Mouse (Mus musculus) CH12.LX (cell line): ENCODE data around the gene Dusp5. TPM values are rescaled to one million over a fixed set of nuclear protein-coding genes. Genes with fewer than 3 reads are reported as not detected.

Experiments
- DNase-seq: peaks from one replicate; pipeline ENCODE4 v3.0.0-alpha.2; 2013; ENCODE audit errors: extremely low read depth
- H3K27ac ChIP-seq: 2 replicates; pipeline ENCODE4 v1.5.1; 2012; ENCODE audit warnings: low read depth, mild to moderate bottlenecking, control low read depth, moderate library complexity; ENCODE audit not compliant: insufficient read depth
- H3K27me3 ChIP-seq: replicated peaks from 2 replicates; pipeline ENCODE3; 2012; ENCODE audit warnings: inconsistent platforms
- H3K36me3 ChIP-seq, 2 experiments: replicated peaks in 1 of 2; 2 replicates each; pipeline versions ENCODE3 to v1.6.1; 2012; ENCODE audit warnings: inconsistent platforms in 1 of 2, low read length in 1 of 2, mild to moderate bottlenecking in 1 of 2, mixed read lengths in 1 of 2, moderate library complexity in 1 of 2; ENCODE audit not compliant: control insufficient read depth in 1 of 2, insufficient read depth in 1 of 2
- H3K4me1 ChIP-seq, 2 experiments: 2 replicates each; pipeline ENCODE4 v1.6.1; 2012; ENCODE audit warnings: inconsistent platforms in 1 of 2, moderate library complexity in 1 of 2; ENCODE audit not compliant: insufficient read depth in 2 of 2, control insufficient read depth in 1 of 2
- H3K4me2 ChIP-seq: 2 replicates; pipeline ENCODE4 v1.6.1; 2012; ENCODE audit warnings: low read depth, mild to moderate bottlenecking, control low read depth; ENCODE audit not compliant: poor library complexity, insufficient read depth, severe bottlenecking
- H3K4me3 ChIP-seq, 3 experiments: fragments of 150-350 bp in 1 of 3; sonication (generic) in 1 of 3; replicated peaks in 1 of 3; 2 replicates each; pipeline versions ENCODE3 to v1.5.1; 2011 to 2012; ENCODE audit warnings: low read depth in 2 of 3, low read length in 2 of 3, mild to moderate bottlenecking in 2 of 3, moderate library complexity in 2 of 3, control low read depth in 1 of 3, improper control_type of control experiment in 1 of 3, inconsistent platforms in 1 of 3, mixed read lengths in 1 of 3; ENCODE audit not compliant: poor library complexity in 1 of 3
- H3K79me2 ChIP-seq: replicated peaks from 2 replicates; pipeline ENCODE4 v1.6.1; 2012; ENCODE audit warnings: mild to moderate bottlenecking, moderate library complexity; ENCODE audit not compliant: control insufficient read depth, poor library complexity, insufficient read depth, severe bottlenecking; ENCODE audit errors: extremely low read depth
- H3K9ac ChIP-seq: 2 replicates; pipeline ENCODE4 v1.6.1; 2012; ENCODE audit warnings: low read depth, mild to moderate bottlenecking, control low read depth, moderate library complexity; ENCODE audit not compliant: insufficient read depth
- H3K9me3 ChIP-seq: replicated peaks from 2 replicates; pipeline ENCODE3; 2012; ENCODE audit warnings: low read length, inconsistent platforms, mixed read lengths
- BHLHE40 ChIP-seq: IDR thresholded peaks from 2 replicates; pipeline ENCODE4 v1.6.1; 2011; ENCODE audit warnings: mild to moderate bottlenecking, low read depth, low read length, improper control_type of control experiment
- CHD1 ChIP-seq: IDR thresholded peaks from 2 replicates; pipeline ENCODE4 v1.6.1; 2012; ENCODE audit warnings: low read depth, low read length, improper control_type of control experiment, inconsistent platforms
- ELF1 ChIP-seq: IDR thresholded peaks from 2 replicates; pipeline ENCODE4 v1.6.1; 2014; ENCODE audit warnings: low read depth, mild to moderate bottlenecking, inconsistent platforms, low read length, improper control_type of control experiment
- EP300 ChIP-seq: IDR thresholded peaks from 2 replicates; pipeline ENCODE4 v1.6.1; 2011; ENCODE audit warnings: low read length, improper control_type of control experiment
- ETS1 ChIP-seq: conservative IDR thresholded peaks from 2 replicates; pipeline ENCODE4 v1.6.1; 2012; ENCODE audit warnings: low read depth, mild to moderate bottlenecking, inconsistent platforms, low read length, improper control_type of control experiment, moderate library complexity
- HCFC1 ChIP-seq: IDR thresholded peaks from 2 replicates; pipeline ENCODE4 v1.6.1; 2012; ENCODE audit warnings: low read depth, mild to moderate bottlenecking, inconsistent platforms, low read length, improper control_type of control experiment
- IRF4 ChIP-seq: IDR thresholded peaks from 2 replicates; pipeline ENCODE4 v1.6.1; 2014; ENCODE audit warnings: low read depth, mild to moderate bottlenecking, inconsistent platforms, low read length, improper control_type of control experiment
- JUND ChIP-seq: conservative IDR thresholded peaks from 2 replicates; pipeline ENCODE4 v1.6.1; 2011; ENCODE audit warnings: low read depth, low read length, improper control_type of control experiment
- KAT2A ChIP-seq: IDR thresholded peaks from 2 replicates; pipeline ENCODE4 v1.6.1; 2012; ENCODE audit warnings: low read length, improper control_type of control experiment, inconsistent platforms; ENCODE audit not compliant: insufficient replicate concordance
- MAX ChIP-seq: IDR thresholded peaks from 2 replicates; pipeline ENCODE4 v1.6.1; 2011; ENCODE audit warnings: low read length, improper control_type of control experiment
- MAZ ChIP-seq: IDR thresholded peaks from 2 replicates; pipeline ENCODE4 v1.6.1; 2012; ENCODE audit warnings: low read depth, mild to moderate bottlenecking, inconsistent platforms, low read length, improper control_type of control experiment, moderate library complexity
- MEF2A ChIP-seq: IDR thresholded peaks from 2 replicates; pipeline ENCODE4 v1.6.1; 2014; ENCODE audit warnings: low read depth, mild to moderate bottlenecking, inconsistent platforms, low read length, improper control_type of control experiment, borderline replicate concordance
- MYC ChIP-seq: IDR thresholded peaks from 2 replicates; pipeline ENCODE4 v1.6.1; 2011; ENCODE audit warnings: low read depth, mild to moderate bottlenecking, improper control_type of control experiment, low read length
- NRF1 ChIP-seq: IDR thresholded peaks from 2 replicates; pipeline ENCODE4 v1.6.1; 2014; ENCODE audit warnings: low read depth, mild to moderate bottlenecking, inconsistent platforms, low read length, improper control_type of control experiment, moderate library complexity
- PAX5 ChIP-seq: IDR thresholded peaks from 2 replicates; pipeline ENCODE4 v1.6.1; 2012; ENCODE audit warnings: low read length, inconsistent platforms, mixed read lengths
- RAD21 ChIP-seq: IDR thresholded peaks from 2 replicates; pipeline ENCODE4 v1.6.1; 2011; ENCODE audit warnings: low read depth, mild to moderate bottlenecking, low read length, improper control_type of control experiment, moderate library complexity
- RCOR1 ChIP-seq: conservative IDR thresholded peaks from 2 replicates; pipeline ENCODE4 v1.6.1; 2012; ENCODE audit warnings: low read depth, mild to moderate bottlenecking, inconsistent platforms, low read length, improper control_type of control experiment
- SIN3A ChIP-seq: IDR thresholded peaks from 2 replicates; pipeline ENCODE4 v1.6.1; 2012; ENCODE audit warnings: low read length, improper control_type of control experiment, inconsistent platforms
- SMC3 ChIP-seq: IDR thresholded peaks from 2 replicates; pipeline ENCODE4 v1.6.1; 2011; ENCODE audit warnings: low read depth, low read length, improper control_type of control experiment
- TBP ChIP-seq: conservative IDR thresholded peaks from 2 replicates; pipeline ENCODE4 v1.6.1; 2011; ENCODE audit warnings: low read depth, low read length, improper control_type of control experiment
- TCF12 ChIP-seq: IDR thresholded peaks from 2 replicates; pipeline ENCODE4 v1.6.1; 2014; ENCODE audit warnings: low read depth, mild to moderate bottlenecking, inconsistent platforms, low read length, improper control_type of control experiment
- UBTF ChIP-seq: IDR thresholded peaks from 2 replicates; pipeline ENCODE4 v1.6.1; 2012; ENCODE audit warnings: low read depth, mild to moderate bottlenecking, inconsistent platforms, low read length, improper control_type of control experiment, moderate library complexity
- ZKSCAN1 ChIP-seq: IDR thresholded peaks from 2 replicates; pipeline ENCODE4 v1.6.1; 2012; ENCODE audit warnings: low read depth, inconsistent platforms, low read length, improper control_type of control experiment, borderline replicate concordance
- ZNF384 ChIP-seq: IDR thresholded peaks from 2 replicates; pipeline ENCODE4 v1.6.1; 2012; ENCODE audit warnings: low read depth, low read length, improper control_type of control experiment, inconsistent platforms
- dilution Hi-C: fragments of 300-500 bp; cut with MboI; formaldehyde crosslinking; loops from 2 replicates; pipeline ENCODE4 v1.14.3; 2020; ENCODE audit warnings: low sequenced_read_pairs; ENCODE audit not compliant: extremely low pct_unique_long_range_greater_than_20kb, extremely low pct_ligation_motif_present
- in situ Hi-C: fragments of 300-500 bp; cut with MboI; formaldehyde crosslinking; loops from 3 replicates; pipeline ENCODE4 v1.14.3; 2019; ENCODE audit warnings: low sequenced_read_pairs, low pct_ligation_motif_present, low pct_unique_long_range_greater_than_20kb, mixed read lengths
- polyA plus RNA-seq: library from polyadenylated mRNA; unstranded; fragments of >175 nt; gene quantifications from 2 replicates; pipeline ENCODE4 v1.2.1, GENCODE M21; 2012; ENCODE audit warnings: low read depth; ENCODE audit not compliant: insufficient read length
- total RNA-seq, 2 experiments: library from RNA; depleted of rRNA; stranded (reverse); fragments of 300-350 nt in 1 of 2; fragments of >200 nt in 1 of 2; gene quantifications; 2 replicates each; pipeline ENCODE4 v1.2.3; 2012 to 2014

Gene Dusp5
- total and polyA plus RNA-seq, 3 experiments, result 10.6 to 18.2 (median 13.2) TPM

DNA sequence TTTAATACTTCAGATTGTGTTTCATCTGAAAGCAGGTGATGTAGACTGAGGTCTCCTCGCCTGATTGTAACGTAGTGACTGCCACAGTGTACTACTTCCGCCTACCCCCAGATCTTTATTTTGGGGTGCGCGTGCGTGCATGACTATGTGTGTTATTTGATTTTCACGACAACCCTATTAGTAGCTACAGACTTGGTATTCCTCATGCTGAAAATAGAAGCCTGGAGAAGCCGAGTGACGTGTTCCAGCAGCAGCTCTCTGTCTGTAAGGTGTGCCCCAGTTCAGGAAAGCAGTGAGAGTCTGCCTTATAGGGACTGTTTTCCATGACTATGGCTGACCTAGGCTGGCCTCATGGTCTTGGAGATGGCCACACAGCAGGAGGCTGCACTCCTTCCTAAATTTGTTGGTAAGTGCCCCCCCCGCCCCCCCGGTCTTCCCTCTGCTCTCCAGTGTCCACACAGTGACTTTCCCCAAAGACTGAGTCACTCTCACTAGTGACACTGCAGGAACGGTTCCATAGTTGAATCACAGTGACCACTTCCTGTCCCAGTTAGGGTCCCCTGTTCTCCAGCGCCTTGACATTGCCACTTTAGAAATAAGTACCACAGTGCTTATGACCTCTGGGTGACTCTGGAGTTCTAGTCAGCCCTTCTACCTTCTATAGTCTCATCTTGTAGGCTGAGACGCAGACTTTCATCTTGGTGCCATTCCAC is 36.8 kb downstream of the Dusp5 start:
- Histone ChIP-seq H3K9ac (no peak overlapping the region), H3K4me1 (peaks cover 7 to 57% of the 10 kb centered on the region in 2 experiments), H3K4me3 (no peak overlapping the region), H3K36me3 (no peaks in the 10 kb centered on the region), H3K27me3 (no peaks in the 10 kb centered on the region), H3K9me3 (peaks cover 9% of the 10 kb centered on the region), H3K4me2 (no peak overlapping the region), H3K79me2 (no peaks in the 10 kb centered on the region), H3K27ac (no peak overlapping the region)
- no peak for DNase-seq
- no peak for TF ChIP-seq ELF1
- no peak for TF ChIP-seq PAX5
- in situ Hi-C loops (no loop called here), dilution Hi-C loops (no loop called here)

DNA sequence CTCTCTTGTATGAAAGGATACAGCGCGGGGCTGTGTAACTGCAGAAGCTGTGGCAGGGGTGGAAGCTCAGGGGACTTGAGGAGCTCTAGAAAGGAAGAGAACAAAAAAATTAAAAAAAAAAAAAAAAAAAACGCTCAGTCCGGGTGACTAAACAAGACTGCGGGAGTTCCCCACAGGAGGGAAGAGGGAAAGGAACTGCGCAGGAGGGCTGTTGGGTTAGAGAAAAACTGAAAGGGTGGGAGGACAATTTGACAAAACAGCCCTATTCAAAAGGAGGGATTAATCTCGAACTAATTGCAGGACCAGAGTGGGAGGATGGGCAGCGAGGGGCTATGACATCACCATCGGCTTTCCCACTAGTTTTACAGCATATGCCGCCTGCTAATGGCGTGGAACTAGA is 39.0 kb downstream of the Dusp5 start:
- peaks cover 7 to 59% of the 10 kb centered on the region in 2 experiments for H3K4me1 ChIP-seq
- in situ Hi-C loops (no loop called here), dilution Hi-C loops (no loop called here)
- peak overlapping the region; percentile 62; the same call in 1 of the 2 replicates for H3K4me2 ChIP-seq
- no peaks in the 10 kb centered on the region for H3K27me3 ChIP-seq
- H3K36me3 ChIP-seq, result no peaks in the 10 kb centered on the region
- TF ChIP-seq MAX (no peak), PAX5 (no peak), CHD1 (no peak), HCFC1 (0 out of 2 replicates have a peak, but pooled peaks have one; percentile 24), TCF12 (no peak), MYC (no peak), UBTF (no peak), ETS1 (peak; percentile 36; the same call in 1 of the 2 replicates), TBP (no peak), ZNF384 (peak; percentile 99), KAT2A (no peak), JUND (no peak), RCOR1 (peak; percentile 64), EP300 (peak; percentile 63), ZKSCAN1 (no peak), MEF2A (0 out of 2 replicates have a peak, but pooled peaks have one; percentile 38), ELF1 (no peak), MAZ (no peak), RAD21 (no peak; the same call in 1 of the 2 replicates), BHLHE40 (peak; percentile 54), IRF4 (peak; percentile 48; the same call in 1 of the 2 replicates), NRF1 (peak; percentile 36; the same call in 1 of the 2 replicates), SIN3A (peak; percentile 48; the same call in 1 of the 2 replicates), SMC3 (peak; percentile 13)
- no peak overlapping the region for H3K4me3 ChIP-seq
- no peaks in the 10 kb centered on the region for H3K79me2 ChIP-seq
- peak; percentile 68 for DNase-seq
- peaks cover 5% of the 10 kb centered on the region for H3K9me3 ChIP-seq
- H3K9ac ChIP-seq, result no peak overlapping the region
- no peak overlapping the region for H3K27ac ChIP-seq
